Comparison of ENCODE assay signal across 8 mouse cellular contexts in genomic region chr4:135986301-135986942, GRCm38 (mm10). TPM values are rescaled to one million over a fixed set of nuclear protein-coding genes. Genes with fewer than 3 reads are reported as not detected.
A peak's percentile ranks its signal among the peaks of the same experiment; 100 is the strongest.
DNase-seq lines count a peak whose midpoint lies in the region; ATAC-seq and TF ChIP-seq lines count a peak whose summit lies in the region.

No protein-coding gene starts in this region.

- no peaks in the 10 kb centered on the region for H3K27me3 ChIP-seq in spleen, adult 2 months (ENCODE audit: control insufficient read depth, insufficient read depth, low read length)
- no peaks in the 10 kb centered on the region for H3K27me3 ChIP-seq in intestine, embryonic 16.5 days (replicated peaks; ENCODE audit: control insufficient read depth, insufficient read depth, low read length)

- H3K4me3 ChIP-seq in spleen, adult 2 months (ENCODE audit: extremely low read depth, insufficient read depth, insufficient read length), result peak overlapping the region; percentile 81
- peak overlapping the region; percentile 95 for H3K4me3 ChIP-seq in intestine, embryonic 16.5 days (ENCODE audit: low read length)

- peaks cover 13% of the 10 kb centered on the region for H3K36me3 ChIP-seq in spleen, adult 2 months (ENCODE audit: control insufficient read depth, insufficient read depth, low read length)
- no peaks in the 10 kb centered on the region; the same call in 1 of the 2 replicates for H3K36me3 ChIP-seq in intestine, embryonic 16.5 days (ENCODE audit: control insufficient read depth, insufficient read depth, low read length)

- H3K27ac ChIP-seq in spleen, adult 2 months (ENCODE audit: insufficient read depth, low read length), result peak overlapping the region; percentile 71
- peak overlapping the region; percentile 49 for H3K27ac ChIP-seq in intestine, embryonic 16.5 days (ENCODE audit: low read length)

- no peaks in the 10 kb centered on the region for H3K9me3 ChIP-seq in intestine, embryonic 16.5 days (ENCODE audit: control insufficient read depth, low read length)

- no peak for TF ChIP-seq CTCF in spleen, adult 2 months (IDR thresholded peaks at IDR 0.05; ENCODE audit: extremely low read depth, insufficient read depth, insufficient read length, insufficient replicate concordance)

- peak overlapping the region; percentile 88 for H3K4me2 ChIP-seq in intestine, embryonic 16.5 days (ENCODE audit: low read depth, low read length)

- 11% methylated on average over 23 of the region's 23 CpGs for WGBS in spleen, adult 2 months
- WGBS in intestine, embryonic 16.5 days, result 5% methylated on average over 23 of the region's 23 CpGs

- H3K4me1 ChIP-seq in spleen, adult 2 months (ENCODE audit: control insufficient read depth, insufficient read depth, insufficient read length), result no peaks in the 10 kb centered on the region; the same call in 1 of the 2 replicates
- H3K4me1 ChIP-seq in intestine, embryonic 16.5 days (ENCODE audit: control insufficient read depth, insufficient read depth, low read length), result peaks cover 10% of the 10 kb centered on the region

- no peak for TF ChIP-seq POLR2A in spleen, adult 2 months (IDR thresholded peaks at IDR 0.05; ENCODE audit: low read depth, low read length)

- ATAC-seq in intestine, embryonic 16.5 days, result peak; percentile 3; the same call in 1 of the 2 replicates

- DNase-seq in cerebellum, adult 9-10 months, result peak; percentile 35
- no peak for DNase-seq in cerebellum, adult 11-12 months
- DNase-seq in spleen, adult 2 months (ENCODE audit: low read depth in 1 of 2, low spot score in 2 of 2), result no peak
- DNase-seq in spleen, postnatal 36 days (ENCODE audit: low spot score in 2 of 2), result no peak
- DNase-seq in naive thymus-derived CD4-positive, alpha-beta T cell, adult 2 months (ENCODE audit: low read depth), result peak; percentile 39
- no peak for DNase-seq in right cerebral cortex, postnatal 36 days (ENCODE audit: low spot score in 2 of 2)
- no peak for DNase-seq in gastrocnemius, postnatal 4 days (ENCODE audit: low spot score in 2 of 2)

- peak overlapping the region; percentile 91 for H3K9ac ChIP-seq in intestine, embryonic 16.5 days (ENCODE audit: low read depth, low read length)

RNA-seq across cellular contexts. Expression of gene Pithd1, which starts 0.6 kb away (rescaled TPM):
- polyA plus RNA-seq in spleen, adult 2 months (2012; rRNA removed), result 31.0 and 48.2 TPM in 2 replicates
- 41.3 and 47.2 TPM in 2 replicates for polyA plus RNA-seq in intestine, embryonic 16.5 days (2015; fragmentation: Nextera tagmentation; extraction: Ambion mirVana)
- total RNA-seq in gastrocnemius, postnatal 4 days (2021), result 10 to 100 TPM; 23.6 to 26.2 TPM

RNA-seq across cellular contexts. Expression of gene Lypla2, which starts 14.0 kb away (rescaled TPM):
- 115 and 178 TPM in 2 replicates for polyA plus RNA-seq in spleen, adult 2 months (2012; rRNA removed)
- polyA plus RNA-seq in intestine, embryonic 16.5 days (2015; fragmentation: Nextera tagmentation; extraction: Ambion mirVana), result 111 and 115 TPM in 2 replicates
- total RNA-seq in gastrocnemius, postnatal 4 days (2021), result 10 to 100 TPM; 36.5 to 39.6 TPM

RNA-seq across cellular contexts. Expression of gene Gale, which starts 22.9 kb away (rescaled TPM):
- 10.6 and 13.8 TPM in 2 replicates for polyA plus RNA-seq in spleen, adult 2 months (2012; rRNA removed)
- 127 and 130 TPM in 2 replicates for polyA plus RNA-seq in intestine, embryonic 16.5 days (2015; fragmentation: Nextera tagmentation; extraction: Ambion mirVana)
- total RNA-seq in gastrocnemius, postnatal 4 days (2021), result 1 to 10 TPM; 7.1 to 7.7 TPM

RNA-seq across cellular contexts. Expression of gene Eloa, which starts 35.1 kb away (rescaled TPM):
- 6.6 and 8.6 TPM in 2 replicates for polyA plus RNA-seq in spleen, adult 2 months (2012; rRNA removed)
- polyA plus RNA-seq in intestine, embryonic 16.5 days (2015; fragmentation: Nextera tagmentation; extraction: Ambion mirVana), result 34.8 and 35.6 TPM in 2 replicates
- total RNA-seq in gastrocnemius, postnatal 4 days (2021), result 10 to 100 TPM; 43.9 to 45.9 TPM

RNA-seq across cellular contexts. Expression of gene Hmgcl, which starts 40.2 kb away (rescaled TPM):
- 27.9 and 32.4 TPM in 2 replicates for polyA plus RNA-seq in spleen, adult 2 months (2012; rRNA removed)
- 147 and 165 TPM in 2 replicates for polyA plus RNA-seq in intestine, embryonic 16.5 days (2015; fragmentation: Nextera tagmentation; extraction: Ambion mirVana)
- total RNA-seq in gastrocnemius, postnatal 4 days (2021), result 10 to 100 TPM; 46.6 to 47.7 TPM

Comparison
In these comparisons a context has a peak if more than half of its experiments do, and no peak if none do; other contexts are left out.
1. DNase-seq: peak in cerebellum, adult 9-10 months (single experiment) and naive thymus-derived CD4-positive, alpha-beta T cell, adult 2 months (single experiment); none in cerebellum, adult 11-12 months (single experiment), spleen, adult 2 months (0 of 2), spleen, postnatal 36 days (0 of 2), right cerebral cortex, postnatal 36 days (0 of 2) and gastrocnemius, postnatal 4 days (0 of 2).